Mouse (Mus musculus) adrenal gland, postnatal 14 days (tissue): ENCODE measurements around the gene Unc45a. TPM values are rescaled to one million over a fixed set of nuclear protein-coding genes. Genes with fewer than 3 reads are reported as not detected.

Experiments used
- DNase-seq: peaks from one replicate; pipeline ENCODE4 v3.0.0; 2021; ENCODE audit warnings: mixed read lengths
- total RNA-seq: library from RNA; stranded (reverse); gene quantifications from 2 replicates; pipeline ENCODE4 v1.2.3, GENCODE M21; 2021

Unc45a gene
- total RNA-seq, 1 experiment from 2014 or later = 59.0 TPM

GRCm38 (mm10) chr7:80368009-80368408, 27.2 kb upstream of the Unc45a start:
- DNase-seq = no peak

GRCm38 (mm10) chr7:80367232-80367631, 26.4 kb upstream of the Unc45a start:
- no peak for DNase-seq

GRCm38 (mm10) chr7:80365759-80366158, 25.0 kb upstream of the Unc45a start:
- DNase-seq = peak; percentile 83

GRCm38 (mm10) chr7:80360435-80360834, 19.6 kb upstream of the Unc45a start:
- DNase-seq = no peak

GRCm38 (mm10) chr7:80358039-80358438, 17.2 kb upstream of the Unc45a start:
- no peak for DNase-seq

GRCm38 (mm10) chr7:80357156-80357555, 16.4 kb upstream of the Unc45a start:
- DNase-seq = peak; percentile 67

- no peak for DNase-seq
These were observed 15.5 kb upstream of the Unc45a start for GRCm38 (mm10) chr7:80356351-80356750.

GRCm38 (mm10) chr7:80352920-80353319, 12.1 kb upstream of the Unc45a start:
- peak; percentile 55 for DNase-seq

- DNase-seq = no peak
These were observed 10.0 kb upstream of the Unc45a start for GRCm38 (mm10) chr7:80350808-80351207.

GRCm38 (mm10) chr7:80347670-80348586, 7.1 kb upstream of the Unc45a start:
- DNase-seq = no peak

GRCm38 (mm10) chr7:80346830-80347229, 6.0 kb upstream of the Unc45a start:
- DNase-seq = peak; percentile 59

- no peak for DNase-seq
These were observed 5.4 kb upstream of the Unc45a start for GRCm38 (mm10) chr7:80346173-80346572.

- no peak for DNase-seq
These were observed 2.6 kb upstream of the Unc45a start for GRCm38 (mm10) chr7:80343270-80344018.

- DNase-seq = peak; percentile 96
These were observed 2.1 kb upstream of the Unc45a start, which contains the start of gene Hddc3 for GRCm38 (mm10) chr7:80342858-80343257. Gene Hddc3, plus strand, starts transcription at chr7:80343104.

- no peak for DNase-seq
These were observed 988 bp upstream of the Unc45a start for GRCm38 (mm10) chr7:80341793-80342192.

- DNase-seq = peak; percentile 98
These were observed 794 bp downstream of the Unc45a start for GRCm38 (mm10) chr7:80339793-80340628.

GRCm38 (mm10) chr7:80339371-80339770, 1.4 kb downstream of the Unc45a start:
- DNase-seq = peak; percentile 54

- no peak for DNase-seq
These were observed 3.9 kb downstream of the Unc45a start for GRCm38 (mm10) chr7:80336932-80337331.

GRCm38 (mm10) chr7:80334848-80335247, 6.0 kb downstream of the Unc45a start:
- DNase-seq = no peak

- peak; percentile 70 for DNase-seq
These were observed 9.4 kb downstream of the Unc45a start for GRCm38 (mm10) chr7:80331433-80331832.

GRCm38 (mm10) chr7:80330278-80330677, 10.5 kb downstream of the Unc45a start:
- DNase-seq = no peak

- DNase-seq = no peak
These were observed 14.7 kb downstream of the Unc45a start for GRCm38 (mm10) chr7:80326076-80326475.
